Mouse (Mus musculus) right cerebral cortex, postnatal 14 days (tissue): ENCODE data around the gene Nthl1.
"Not testable (repeated sequence)": the region's sequence is repeated elsewhere in the genome, so short reads cannot be mapped to it uniquely, and the experiment has no call there.

Experiments used
- DNase-seq: peaks from one replicate; pipeline ENCODE4 v3.0.0; 2022

Nthl1 gene

GRCm38 (mm10) chr17:24651835-24652234 lies 19.4 kb downstream of the Nthl1 start:
- no peak for DNase-seq

- DNase-seq = peak; percentile 62
Observed at GRCm38 (mm10) chr17:24653967-24654710, 21.7 kb downstream of the Nthl1 start.

GRCm38 (mm10) chr17:24654969-24655368 lies 22.5 kb downstream of the Nthl1 start:
- DNase-seq = no peak

- DNase-seq = no peak
Observed at GRCm38 (mm10) chr17:24658017-24658758, 25.7 kb downstream of the Nthl1 start, which contains the start of gene Npw. Npw (minus strand) TSS chr17:24658457.

- DNase-seq = not testable (repeated sequence)
Observed at GRCm38 (mm10) chr17:24667011-24667410, 34.5 kb downstream of the Nthl1 start.

GRCm38 (mm10) chr17:24667416-24667815 lies 34.9 kb downstream of the Nthl1 start:
- no peak for DNase-seq

GRCm38 (mm10) chr17:24669214-24669544 lies 36.7 kb downstream of the Nthl1 start:
- not testable (repeated sequence) for DNase-seq

- peak; percentile 94 for DNase-seq
Observed at GRCm38 (mm10) chr17:24669545-24670245, 37.2 kb downstream of the Nthl1 start, which contains the start of gene Zfp598. Zfp598 (plus strand) TSS chr17:24669687.

GRCm38 (mm10) chr17:24670246-24670844 lies 37.9 kb downstream of the Nthl1 start:
- no peak for DNase-seq

- DNase-seq = no peak
Observed at GRCm38 (mm10) chr17:24671346-24671745, 38.9 kb downstream of the Nthl1 start.

GRCm38 (mm10) chr17:24672141-24672540 lies 39.7 kb downstream of the Nthl1 start:
- DNase-seq = no peak

GRCm38 (mm10) chr17:24674277-24674676 lies 41.8 kb downstream of the Nthl1 start:
- peak; percentile 41 for DNase-seq

GRCm38 (mm10) chr17:24676187-24676586 lies 43.7 kb downstream of the Nthl1 start:
- DNase-seq = peak; percentile 73

GRCm38 (mm10) chr17:24676877-24677276 lies 44.4 kb downstream of the Nthl1 start:
- no peak for DNase-seq

- DNase-seq = no peak
Observed at GRCm38 (mm10) chr17:24677500-24678080, 45.1 kb downstream of the Nthl1 start.

GRCm38 (mm10) chr17:24686514-24686913 lies 54.0 kb downstream of the Nthl1 start:
- DNase-seq = no peak

- peak; percentile 32 for DNase-seq
Observed at GRCm38 (mm10) chr17:24687146-24687595, 54.7 kb downstream of the Nthl1 start.

- DNase-seq = no peak
Observed at GRCm38 (mm10) chr17:24687599-24687998, 55.1 kb downstream of the Nthl1 start.
